Mouse (Mus musculus) myocyte (in vitro differentiated cells): ENCODE data around the gene Rcbtb1.

ENCODE experiments used
- POLR2A ChIP-seq: IDR thresholded peaks from one replicate; pipeline ENCODE4 v1.6.1; 2011; ENCODE audit warnings: low read depth, mild to moderate bottlenecking, control low read depth, moderate library complexity; ENCODE audit not compliant: insufficient read length
- USF1 ChIP-seq: IDR thresholded peaks from one replicate; pipeline ENCODE4 v1.6.1; 2011; ENCODE audit warnings: low read depth, mild to moderate bottlenecking, control low read depth, moderate library complexity

- no peak for TF ChIP-seq POLR2A
- no peak for TF ChIP-seq USF1
These were observed 18.2 kb downstream of the Rcbtb1 start for GRCm38 (mm10) chr14:59219241-59219640.
